Mouse (Mus musculus): ENCODE data around the gene Ugt1a6b. TPM values are rescaled to one million over a fixed set of nuclear protein-coding genes. Genes with fewer than 3 reads are reported as not detected.
"Not testable (repeated sequence)": the region's sequence is repeated elsewhere in the genome, so short reads cannot be mapped to it uniquely, and the experiment has no call there.

Gene Ugt1a6b
- polyA plus RNA-seq, 1 experiment from 2014 or later, result 2.6 TPM

DNA sequence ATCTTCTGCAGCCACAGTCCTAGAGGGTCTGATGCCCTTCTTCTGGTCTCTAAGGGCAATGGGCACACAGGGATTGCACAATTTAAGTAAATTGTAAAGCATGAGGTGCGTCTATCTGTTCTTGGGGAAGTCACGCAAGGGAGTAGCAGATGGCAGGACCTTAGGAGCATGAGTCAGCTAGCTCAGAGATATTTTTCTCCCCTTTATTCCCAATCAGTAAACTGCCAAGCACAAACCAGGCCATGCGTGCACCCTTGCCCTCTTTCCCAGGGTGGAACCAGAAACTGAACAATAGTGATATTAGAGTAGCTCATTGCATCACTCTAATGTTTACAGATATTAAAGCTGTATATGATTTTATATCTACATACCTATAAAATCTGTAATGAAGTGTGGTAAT, 4.5 kb upstream of the Ugt1a6b start:
- not testable (repeated sequence) for H3K27me3 ChIP-seq; H3K36me3 ChIP-seq; H3K4me3 ChIP-seq; H3K4me1 ChIP-seq (replicated peaks); H3K4me2 ChIP-seq; H3K27ac ChIP-seq (replicated peaks); ATAC-seq (ENCODE audit: low FRiP score, low read depth); H3K9me3 ChIP-seq; H3K9ac ChIP-seq
- 93% methylated on average over 3 of the region's 3 CpGs for WGBS

DNA sequence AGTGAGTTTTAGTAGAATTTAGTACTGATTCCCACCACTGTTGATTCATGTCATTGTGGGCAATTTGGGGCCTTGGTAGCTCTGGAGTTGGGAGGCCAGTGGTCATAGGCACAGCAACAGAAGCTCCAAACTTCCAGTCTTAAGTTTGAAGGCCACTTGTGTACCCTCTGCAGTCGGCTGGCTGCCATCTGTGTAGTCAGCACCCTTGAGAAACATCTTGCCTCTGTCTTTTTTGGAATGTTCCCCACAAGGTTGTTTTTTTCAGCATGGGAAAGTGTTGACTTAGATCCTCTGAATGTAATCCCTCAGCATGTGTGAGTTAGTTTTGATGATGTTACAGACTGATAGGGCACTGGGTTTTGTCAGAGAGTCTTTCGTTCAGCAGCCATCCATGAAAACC, 3.4 kb upstream of the Ugt1a6b start:
- H3K9ac ChIP-seq; H3K4me2 ChIP-seq; H3K4me3 ChIP-seq; H3K36me3 ChIP-seq; H3K4me1 ChIP-seq (replicated peaks); H3K27ac ChIP-seq (replicated peaks); ATAC-seq (ENCODE audit: low FRiP score, low read depth); H3K27me3 ChIP-seq; H3K9me3 ChIP-seq: not testable (repeated sequence)
- WGBS, result 77% methylated on average over 2 of the region's 2 CpGs

DNA sequence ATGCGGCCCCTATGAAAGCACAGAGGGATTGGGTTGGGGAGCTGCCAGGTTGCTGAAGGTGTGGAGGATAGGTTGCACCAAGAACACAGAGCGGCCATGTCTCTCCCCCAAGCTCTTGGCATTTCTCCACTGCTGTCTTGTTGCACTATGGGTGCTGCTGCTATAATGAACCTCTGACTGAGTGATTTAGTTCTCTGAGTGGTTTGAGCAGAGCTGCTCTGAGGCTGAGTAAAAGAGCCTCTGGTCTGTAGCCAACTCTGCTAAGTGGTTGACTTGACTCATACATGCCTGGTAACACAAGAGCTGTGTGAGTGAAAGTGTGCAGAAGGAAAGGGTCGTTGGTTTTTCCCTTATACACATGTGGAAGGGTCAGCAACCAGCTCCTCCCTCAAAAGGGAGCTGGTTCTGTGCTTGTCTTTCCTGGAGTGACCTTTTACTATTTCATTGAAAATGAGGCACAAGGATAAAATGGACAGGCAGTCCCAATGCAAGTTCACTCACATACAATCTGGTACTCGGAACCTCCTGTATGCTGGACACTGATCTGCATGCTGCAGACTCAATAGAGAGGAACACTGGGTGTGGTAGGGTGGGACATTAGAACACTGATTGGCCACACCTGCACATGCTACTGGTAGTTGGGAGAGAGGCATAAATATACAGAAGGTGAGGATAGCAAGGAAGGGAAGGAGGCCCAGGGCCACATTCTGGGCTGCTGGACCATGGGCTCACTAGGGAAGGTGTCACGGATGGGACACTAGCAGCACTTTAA, 831 bp downstream of the Ugt1a6b start:
- not testable (repeated sequence) for H3K27ac ChIP-seq (replicated peaks); H3K36me3 ChIP-seq; H3K27me3 ChIP-seq; H3K9ac ChIP-seq; ATAC-seq (ENCODE audit: low FRiP score, low read depth); H3K4me1 ChIP-seq (replicated peaks); H3K4me2 ChIP-seq; H3K9me3 ChIP-seq; H3K4me3 ChIP-seq
- WGBS, result 87% methylated on average over 5 of the region's 5 CpGs

GRCm38 (mm10) chr1:88104667-88105430, 1.8 kb downstream of the Ugt1a6b start:
- H3K27ac ChIP-seq (replicated peaks), result no peak overlapping the region
- no peak overlapping the region for H3K4me3 ChIP-seq
- no peaks in the 10 kb centered on the region for H3K4me1 ChIP-seq (replicated peaks)
- ATAC-seq (ENCODE audit: low FRiP score, low read depth), result no peak
- H3K4me2 ChIP-seq, result no peak overlapping the region
- WGBS, result 88% methylated on average over 1 of the region's 1 CpGs
- H3K36me3 ChIP-seq, result no peaks in the 10 kb centered on the region
- H3K9ac ChIP-seq, result no peak overlapping the region
- H3K27me3 ChIP-seq, result no peaks in the 10 kb centered on the region
- no peaks in the 10 kb centered on the region for H3K9me3 ChIP-seq

DNA sequence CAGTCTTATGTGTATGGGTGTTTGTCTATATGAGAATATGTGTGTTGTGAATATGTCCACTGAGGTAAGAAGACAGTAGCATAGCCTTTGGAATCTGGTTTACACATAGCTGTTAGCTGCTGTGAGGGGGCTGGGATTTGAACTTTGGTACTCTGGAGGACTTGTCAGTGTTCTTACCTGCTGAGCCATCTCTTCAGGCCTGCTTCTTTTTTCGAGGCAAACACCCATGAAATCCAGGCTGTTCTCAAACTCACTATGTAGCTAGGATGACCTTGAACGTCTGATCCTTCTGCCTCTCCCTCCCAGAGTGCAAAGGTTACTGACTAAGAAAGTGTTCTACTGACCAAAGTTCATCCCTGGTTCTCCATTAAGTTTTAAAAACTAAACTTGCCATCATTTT, 2.6 kb downstream of the Ugt1a6b start:
- no peaks in the 10 kb centered on the region for H3K27me3 ChIP-seq
- no peak overlapping the region for H3K9ac ChIP-seq
- H3K9me3 ChIP-seq, result no peaks in the 10 kb centered on the region
- H3K4me2 ChIP-seq, result no peak overlapping the region
- no peak for ATAC-seq (ENCODE audit: low FRiP score, low read depth)
- no peak overlapping the region for H3K27ac ChIP-seq (replicated peaks)
- 78% methylated on average over 2 of the region's 2 CpGs for WGBS
- H3K4me1 ChIP-seq (replicated peaks), result no peaks in the 10 kb centered on the region
- H3K4me3 ChIP-seq, result no peak overlapping the region
- H3K36me3 ChIP-seq, result no peaks in the 10 kb centered on the region

GRCm38 (mm10) chr1:88109027-88109557, 6.0 kb downstream of the Ugt1a6b start:
- not testable (repeated sequence) for H3K4me2 ChIP-seq; H3K36me3 ChIP-seq; H3K27ac ChIP-seq (replicated peaks); H3K27me3 ChIP-seq; H3K4me3 ChIP-seq; ATAC-seq (ENCODE audit: low FRiP score, low read depth); H3K9me3 ChIP-seq; H3K9ac ChIP-seq; H3K4me1 ChIP-seq (replicated peaks)
- 63% methylated on average over 2 of the region's 2 CpGs for WGBS

GRCm38 (mm10) chr1:88109604-88110003, 6.6 kb downstream of the Ugt1a6b start:
- H3K4me1 ChIP-seq (replicated peaks), result not testable (repeated sequence)
- 81% methylated on average over 2 of the region's 2 CpGs for WGBS

GRCm38 (mm10) chr1:88112769-88113168, 9.7 kb downstream of the Ugt1a6b start:
- H3K4me1 ChIP-seq (replicated peaks); H3K9ac ChIP-seq; H3K4me2 ChIP-seq; H3K9me3 ChIP-seq; ATAC-seq (ENCODE audit: low FRiP score, low read depth); H3K4me3 ChIP-seq; H3K36me3 ChIP-seq; H3K27ac ChIP-seq (replicated peaks); H3K27me3 ChIP-seq: not testable (repeated sequence)
- WGBS, result 95% methylated on average over 6 of the region's 6 CpGs

More at GRCm38 (mm10) chr1:88109604-88110003, 6.6 kb downstream of the Ugt1a6b start:
- not testable (repeated sequence) for H3K27me3 ChIP-seq; H3K9ac ChIP-seq; H3K9me3 ChIP-seq; H3K4me3 ChIP-seq; H3K27ac ChIP-seq (replicated peaks); ATAC-seq (ENCODE audit: low FRiP score, low read depth); H3K36me3 ChIP-seq; H3K4me2 ChIP-seq

GRCm38 (mm10) chr1:88120550-88120949, 17.5 kb downstream of the Ugt1a6b start:
- H3K9me3 ChIP-seq; H3K36me3 ChIP-seq; H3K4me1 ChIP-seq (replicated peaks); H3K9ac ChIP-seq; H3K4me3 ChIP-seq; ATAC-seq (ENCODE audit: low FRiP score, low read depth); H3K27me3 ChIP-seq; H3K4me2 ChIP-seq; H3K27ac ChIP-seq (replicated peaks): not testable (repeated sequence)
- WGBS, result 17% methylated on average over 4 of the region's 4 CpGs

DNA sequence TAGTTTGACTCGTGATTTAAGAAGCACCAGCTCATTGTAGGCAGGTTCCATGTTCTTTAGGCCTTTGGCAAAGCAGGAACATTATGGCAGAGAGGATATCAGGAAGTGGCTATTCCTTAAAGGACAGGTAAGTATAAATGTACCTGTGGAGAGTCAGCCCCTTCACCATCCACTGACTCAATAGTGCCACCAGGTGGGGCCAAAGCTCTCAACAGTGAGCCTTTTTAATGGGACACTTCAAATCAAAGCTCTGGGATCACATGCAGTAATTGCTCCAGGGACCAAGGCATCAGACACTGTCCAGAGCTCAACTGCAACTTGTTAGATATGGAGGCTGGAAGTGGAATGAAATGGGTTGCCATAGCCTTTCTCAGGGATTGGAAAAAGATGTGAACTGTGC, 18.5 kb downstream of the Ugt1a6b start:
- WGBS, result no CpG with 5 or more reads among the region's 1 CpGs
- not testable (repeated sequence) for H3K4me1 ChIP-seq (replicated peaks); H3K9ac ChIP-seq; ATAC-seq (ENCODE audit: low FRiP score, low read depth); H3K9me3 ChIP-seq; H3K36me3 ChIP-seq; H3K27ac ChIP-seq (replicated peaks); H3K4me3 ChIP-seq; H3K27me3 ChIP-seq; H3K4me2 ChIP-seq

- ATAC-seq (ENCODE audit: low FRiP score, low read depth); H3K4me2 ChIP-seq; H3K27ac ChIP-seq (replicated peaks); H3K4me1 ChIP-seq (replicated peaks); H3K9me3 ChIP-seq; H3K36me3 ChIP-seq; H3K9ac ChIP-seq; H3K27me3 ChIP-seq; H3K4me3 ChIP-seq: not testable (repeated sequence)
- WGBS, result 80% methylated on average over 4 of the region's 4 CpGs
Observed at GRCm38 (mm10) chr1:88125827-88126360, 22.8 kb downstream of the Ugt1a6b start.

- 98% methylated on average over 2 of the region's 2 CpGs for WGBS
Observed at GRCm38 (mm10) chr1:88129091-88129490, 26.0 kb downstream of the Ugt1a6b start.

More at GRCm38 (mm10) chr1:88129091-88129490, 26.0 kb downstream of the Ugt1a6b start:
- H3K4me1 ChIP-seq (replicated peaks); H3K9ac ChIP-seq; H3K4me2 ChIP-seq; ATAC-seq (ENCODE audit: low FRiP score, low read depth); H3K27me3 ChIP-seq; H3K36me3 ChIP-seq; H3K4me3 ChIP-seq; H3K9me3 ChIP-seq; H3K27ac ChIP-seq (replicated peaks): not testable (repeated sequence)

All from hindbrain, embryonic 15.5 days (tissue).